Mouse (Mus musculus): Measurements from ENCODE around the gene Klc2. TPM values are rescaled to one million over a fixed set of nuclear protein-coding genes. Genes with fewer than 3 reads are reported as not detected.

Gene Klc2
- polyA plus RNA-seq, 1 experiment from 2014 or later = 1.9 TPM

DNA sequence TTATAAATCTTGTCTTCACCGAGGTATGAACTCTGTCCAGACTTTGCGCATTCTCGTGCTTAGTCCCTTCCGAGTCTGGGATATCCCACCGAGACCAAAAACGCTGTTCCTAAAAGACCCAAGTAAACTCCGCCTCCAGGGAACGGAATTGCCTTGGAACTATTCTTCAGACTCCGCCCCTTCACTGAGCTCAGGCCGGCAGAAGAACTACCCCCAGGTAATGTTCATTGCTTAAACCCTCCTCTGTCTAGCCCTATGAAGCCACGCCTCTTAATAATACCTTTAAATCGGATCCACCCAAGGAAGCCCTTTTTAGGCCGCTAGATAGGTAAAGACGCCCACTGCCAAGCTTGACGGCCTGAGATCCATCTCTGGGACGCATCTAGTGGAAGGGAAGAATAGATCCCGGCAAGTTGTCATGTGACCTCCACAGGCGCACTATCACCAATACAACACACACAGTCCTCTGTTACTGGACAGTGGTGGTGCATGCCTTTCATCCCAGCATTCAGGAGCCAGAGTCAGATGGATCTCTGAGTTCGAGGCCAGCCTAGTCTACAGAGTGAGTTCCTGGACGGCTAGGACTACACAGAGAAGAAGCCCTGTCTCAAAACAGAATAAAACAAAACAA is 45.9 kb downstream of the Klc2 start:
- Histone ChIP-seq H3K9me3 (replicated peaks; ENCODE audit: control insufficient read depth, low read length) (no peaks in the 10 kb centered on the region), H3K9ac (ENCODE audit: low read depth, low read length) (peak overlapping the region; percentile 1; the same call in 1 of the 2 replicates), H3K4me3 (ENCODE audit: low read depth, low read length) (peak overlapping the region; percentile 59), H3K27me3 (ENCODE audit: control insufficient read depth, insufficient read depth, low read depth, low read length) (peaks cover 39% of the 10 kb centered on the region), H3K36me3 (ENCODE audit: control insufficient read depth, insufficient read depth) (no peaks in the 10 kb centered on the region), H3K4me2 (ENCODE audit: low read depth, low read length) (peak overlapping the region; percentile 86), H3K4me1 (ENCODE audit: control insufficient read depth, low read depth, low read length) (peaks cover 35% of the 10 kb centered on the region), H3K27ac (ENCODE audit: low read length) (0 out of 2 replicates have a peak overlapping the region, but pooled peaks have one; percentile 27)
- ATAC-seq (ENCODE audit: low read depth) = no peak; the same call in 1 of the 2 replicates
- 3% methylated on average over 20 of the region's 20 CpGs for WGBS (ENCODE audit: insufficient replicate concordance)

DNA sequence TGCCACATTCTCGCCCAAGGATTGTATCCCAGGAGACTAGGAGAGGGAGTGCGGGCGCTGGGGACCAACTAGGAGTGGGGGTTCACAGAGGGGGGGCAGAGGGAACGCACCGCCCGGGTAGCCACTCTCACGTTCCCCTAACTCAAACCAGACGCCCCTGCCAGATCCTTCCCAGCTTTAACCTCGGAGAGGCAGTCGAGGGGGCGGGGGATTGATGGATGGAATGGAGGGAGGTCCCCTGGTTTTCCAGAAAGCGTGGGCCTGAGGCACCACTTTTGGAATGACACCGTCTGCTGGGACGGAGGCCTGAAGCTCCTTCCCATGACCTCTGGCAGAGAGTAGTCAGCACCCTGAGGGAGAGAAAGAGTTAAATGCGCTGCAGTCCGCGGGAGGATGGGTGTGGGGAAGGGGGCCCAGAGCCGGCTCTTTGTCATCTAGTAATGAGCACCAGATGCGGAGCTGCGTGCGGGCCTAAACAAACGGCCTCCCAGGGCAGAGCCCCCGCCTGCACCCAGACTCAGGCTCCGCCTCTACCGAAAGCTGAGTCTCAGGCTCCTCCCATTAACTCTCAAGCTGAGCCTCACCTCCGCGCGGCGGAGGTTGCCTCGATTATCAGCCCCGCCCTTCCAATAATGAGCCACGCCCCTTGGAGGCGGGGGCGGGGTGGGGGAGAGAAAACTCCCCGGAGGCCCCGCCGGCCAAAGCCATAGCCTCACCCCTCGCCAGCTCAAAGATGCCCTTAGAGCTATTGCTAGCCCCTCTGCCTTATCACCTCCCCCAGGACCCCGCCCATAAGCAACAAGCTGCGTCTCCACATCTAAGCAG is 46.6 kb downstream of the Klc2 start:
- H3K36me3 ChIP-seq (ENCODE audit: control insufficient read depth, insufficient read depth) = no peaks in the 10 kb centered on the region
- H3K27ac ChIP-seq (ENCODE audit: low read length) = 0 out of 2 replicates have a peak overlapping the region, but pooled peaks have one; percentile 27
- ATAC-seq (ENCODE audit: low read depth) = peak; percentile 73
- peak overlapping the region; percentile 86 for H3K4me2 ChIP-seq (ENCODE audit: low read depth, low read length)
- H3K27me3 ChIP-seq (ENCODE audit: control insufficient read depth, insufficient read depth, low read depth, low read length) = peaks cover 45% of the 10 kb centered on the region
- H3K9ac ChIP-seq (ENCODE audit: low read depth, low read length) = peak overlapping the region; percentile 44; the same call in 1 of the 2 replicates
- WGBS (ENCODE audit: insufficient replicate concordance) = 3% methylated on average over 40 of the region's 40 CpGs
- H3K9me3 ChIP-seq (replicated peaks; ENCODE audit: control insufficient read depth, low read length) = no peaks in the 10 kb centered on the region
- H3K4me3 ChIP-seq (ENCODE audit: low read depth, low read length) = peak overlapping the region; percentile 59
- H3K4me1 ChIP-seq (ENCODE audit: control insufficient read depth, low read depth, low read length) = peaks cover 42% of the 10 kb centered on the region

DNA sequence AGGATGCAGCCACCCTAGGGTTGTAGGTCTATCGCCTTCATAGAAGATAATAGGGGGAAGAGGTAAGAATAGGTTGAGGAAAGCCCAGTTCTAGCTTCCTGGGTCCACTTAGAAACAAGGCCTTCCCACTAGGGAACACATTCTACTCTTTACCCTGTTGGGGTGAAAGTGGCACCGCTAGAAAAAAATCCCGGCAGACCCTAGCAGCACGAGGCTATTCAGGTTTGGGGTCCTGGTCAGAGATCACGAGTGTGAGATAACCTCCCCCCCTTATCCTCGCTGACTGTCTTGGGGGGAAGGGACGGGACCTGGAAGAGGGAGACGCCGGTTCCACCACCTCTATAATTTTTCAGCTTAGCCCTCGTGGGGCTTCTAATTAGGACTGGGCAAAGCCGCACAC is 47.3 kb downstream of the Klc2 start:
- Histone ChIP-seq H3K27me3 (ENCODE audit: control insufficient read depth, insufficient read depth, low read depth, low read length) (peaks cover 45% of the 10 kb centered on the region), H3K4me3 (ENCODE audit: low read depth, low read length) (no peak overlapping the region), H3K4me1 (ENCODE audit: control insufficient read depth, low read depth, low read length) (peaks cover 43% of the 10 kb centered on the region), H3K27ac (ENCODE audit: low read length) (no peak overlapping the region), H3K9me3 (replicated peaks; ENCODE audit: control insufficient read depth, low read length) (no peaks in the 10 kb centered on the region), H3K9ac (ENCODE audit: low read depth, low read length) (no peak overlapping the region), H3K4me2 (ENCODE audit: low read depth, low read length) (peak overlapping the region; percentile 86), H3K36me3 (ENCODE audit: control insufficient read depth, insufficient read depth) (no peaks in the 10 kb centered on the region)
- 24% methylated on average over 11 of the region's 11 CpGs for WGBS (ENCODE audit: insufficient replicate concordance)
- no peak for ATAC-seq (ENCODE audit: low read depth)

DNA sequence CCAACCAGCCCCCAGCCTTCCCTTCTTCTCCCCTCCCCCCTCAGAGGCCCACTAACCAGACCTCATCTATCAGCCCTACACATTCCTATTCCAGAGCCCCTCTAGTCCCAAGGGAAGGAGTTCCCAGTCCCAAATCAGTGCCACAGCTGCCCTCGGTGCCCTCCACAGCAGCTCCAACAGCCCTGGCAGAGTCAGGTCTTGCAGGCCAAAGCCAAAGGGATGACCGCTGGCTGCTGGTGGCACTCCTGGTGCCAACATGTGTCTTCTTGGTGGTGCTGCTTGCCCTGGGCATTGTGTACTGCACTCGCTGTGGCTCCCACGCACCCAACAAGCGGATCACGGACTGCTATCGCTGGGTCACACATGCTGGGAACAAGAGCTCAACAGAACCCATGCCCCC is 48.4 kb downstream of the Klc2 start:
- Histone ChIP-seq H3K27me3 (ENCODE audit: control insufficient read depth, insufficient read depth, low read depth, low read length) (peaks cover 45% of the 10 kb centered on the region), H3K4me3 (ENCODE audit: low read depth, low read length) (no peak overlapping the region), H3K9ac (ENCODE audit: low read depth, low read length) (no peak overlapping the region), H3K9me3 (replicated peaks; ENCODE audit: control insufficient read depth, low read length) (no peaks in the 10 kb centered on the region), H3K4me1 (ENCODE audit: control insufficient read depth, low read depth, low read length) (peaks cover 47% of the 10 kb centered on the region), H3K36me3 (ENCODE audit: control insufficient read depth, insufficient read depth) (no peaks in the 10 kb centered on the region), H3K4me2 (ENCODE audit: low read depth, low read length) (no peak overlapping the region), H3K27ac (ENCODE audit: low read length) (no peak overlapping the region)
- ATAC-seq (ENCODE audit: low read depth) = no peak
- WGBS (ENCODE audit: insufficient replicate concordance) = 69% methylated on average over 7 of the region's 7 CpGs

DNA sequence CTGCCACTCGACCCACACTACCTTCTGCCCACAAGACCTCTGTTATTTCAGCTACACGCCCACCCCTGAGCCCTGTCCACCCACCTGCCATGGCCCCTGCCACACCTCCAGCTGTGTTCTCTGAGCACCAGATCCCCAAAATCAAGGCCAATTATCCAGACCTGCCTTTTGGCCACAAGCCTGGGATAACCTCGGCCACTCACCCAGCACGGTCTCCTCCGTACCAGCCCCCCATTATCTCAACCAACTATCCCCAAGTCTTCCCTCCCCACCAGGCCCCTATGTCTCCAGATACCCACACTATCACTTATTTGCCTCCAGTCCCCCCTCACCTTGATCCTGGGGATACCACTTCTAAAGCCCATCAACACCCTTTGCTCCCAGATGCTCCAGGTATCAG is 48.9 kb downstream of the Klc2 start:
- H3K36me3 ChIP-seq (ENCODE audit: control insufficient read depth, insufficient read depth) = no peaks in the 10 kb centered on the region
- no peaks in the 10 kb centered on the region for H3K9me3 ChIP-seq (replicated peaks; ENCODE audit: control insufficient read depth, low read length)
- H3K27me3 ChIP-seq (ENCODE audit: control insufficient read depth, insufficient read depth, low read depth, low read length) = peaks cover 45% of the 10 kb centered on the region
- peaks cover 48% of the 10 kb centered on the region for H3K4me1 ChIP-seq (ENCODE audit: control insufficient read depth, low read depth, low read length)
- 71% methylated on average over 5 of the region's 5 CpGs for WGBS (ENCODE audit: insufficient replicate concordance)
- H3K27ac ChIP-seq (ENCODE audit: low read length) = no peak overlapping the region
- no peak overlapping the region for H3K9ac ChIP-seq (ENCODE audit: low read depth, low read length)
- no peak overlapping the region for H3K4me2 ChIP-seq (ENCODE audit: low read depth, low read length)
- no peak overlapping the region for H3K4me3 ChIP-seq (ENCODE audit: low read depth, low read length)
- ATAC-seq (ENCODE audit: low read depth) = no peak

DNA sequence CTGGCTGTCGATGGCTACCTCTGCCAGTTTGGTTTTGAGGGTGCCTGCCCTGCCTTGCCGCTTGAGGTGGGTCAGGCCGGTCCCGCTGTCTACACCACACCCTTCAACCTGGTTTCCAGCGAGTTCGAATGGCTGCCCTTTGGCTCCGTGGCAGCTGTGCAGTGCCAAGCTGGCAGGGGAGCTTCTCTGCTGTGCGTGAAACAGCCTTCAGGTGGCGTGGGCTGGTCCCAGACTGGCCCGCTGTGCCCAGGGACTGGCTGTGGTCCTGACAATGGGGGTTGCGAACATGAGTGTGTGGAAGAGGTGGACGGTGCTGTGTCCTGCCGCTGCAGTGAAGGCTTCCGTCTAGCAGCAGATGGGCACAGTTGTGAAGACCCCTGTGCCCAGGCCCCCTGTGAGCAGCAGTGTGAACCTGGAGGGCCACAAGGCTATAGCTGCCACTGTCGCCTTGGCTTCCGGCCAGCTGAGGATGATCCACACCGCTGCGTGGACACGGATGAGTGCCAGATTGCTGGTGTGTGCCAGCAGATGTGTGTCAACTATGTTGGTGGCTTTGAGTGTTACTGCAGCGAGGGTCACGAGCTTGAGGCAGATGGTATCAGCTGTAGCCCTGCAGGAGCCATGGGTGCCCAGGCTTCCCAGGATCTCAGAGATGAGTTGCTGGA is 49.7 kb downstream of the Klc2 start:
- no peak overlapping the region for H3K27ac ChIP-seq (ENCODE audit: low read length)
- H3K27me3 ChIP-seq (ENCODE audit: control insufficient read depth, insufficient read depth, low read depth, low read length) = peaks cover 42% of the 10 kb centered on the region

DNA sequence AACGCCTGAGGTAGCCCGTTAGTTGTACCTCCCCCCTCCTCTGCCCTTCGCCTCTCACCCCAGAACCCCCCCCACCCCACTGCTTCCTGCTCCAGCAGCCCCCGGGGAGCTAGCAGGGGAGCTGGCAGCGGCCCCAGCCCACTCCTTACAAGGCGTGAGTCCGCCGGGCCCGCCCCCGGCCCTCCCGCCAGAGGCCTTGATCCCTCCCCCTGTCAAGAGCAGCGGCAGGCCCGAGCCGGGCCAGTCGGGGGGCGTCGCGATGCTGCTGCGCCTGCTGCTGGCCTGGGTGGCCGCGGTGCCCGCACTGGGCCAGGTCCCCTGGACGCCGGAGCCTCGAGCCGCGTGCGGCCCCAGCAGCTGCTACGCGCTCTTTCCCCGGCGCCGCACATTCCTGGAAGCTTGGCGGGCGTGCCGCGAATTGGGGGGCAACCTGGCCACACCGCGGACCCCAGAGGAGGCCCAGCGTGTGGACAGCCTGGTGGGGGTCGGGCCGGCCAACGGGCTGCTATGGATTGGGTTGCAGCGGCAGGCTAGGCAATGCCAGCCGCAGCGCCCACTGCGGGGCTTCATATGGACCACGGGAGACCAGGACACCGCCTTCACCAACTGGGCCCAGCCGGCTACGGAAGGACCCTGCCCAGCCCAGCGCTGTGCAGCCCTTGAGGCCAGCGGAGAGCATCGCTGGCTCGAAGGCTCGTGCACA is 50.3 kb downstream of the Klc2 start, which contains the start of gene Cd248:
Cd248 (plus strand) TSS at position 212 of the 703 bp plus-strand sequence.
- Histone ChIP-seq H3K9me3 (replicated peaks; ENCODE audit: control insufficient read depth, low read length) (no peaks in the 10 kb centered on the region), H3K4me1 (ENCODE audit: control insufficient read depth, low read depth, low read length) (peaks cover 47% of the 10 kb centered on the region), H3K4me2 (ENCODE audit: low read depth, low read length) (peak within 1 kb of the TSS; percentile 74), H3K27me3 (ENCODE audit: control insufficient read depth, insufficient read depth, low read depth, low read length) (peaks cover 41% of the 10 kb centered on the region), H3K27ac (ENCODE audit: low read length) (peak within 1 kb of the TSS; percentile 75), H3K36me3 (ENCODE audit: control insufficient read depth, insufficient read depth) (no peaks in the 10 kb centered on the region), H3K4me3 (ENCODE audit: low read depth, low read length) (peak within 1 kb of the TSS; percentile 52), H3K9ac (ENCODE audit: low read depth, low read length) (peak within 1 kb of the TSS; percentile 57)
- WGBS (ENCODE audit: insufficient replicate concordance) = 2% methylated on average over 53 of the region's 56 CpGs
- peak; percentile 14; the same call in 1 of the 2 replicates for ATAC-seq (ENCODE audit: low read depth)

More for the DNA sequence above, 49.7 kb downstream of the Klc2 start:
- H3K9me3 ChIP-seq (replicated peaks; ENCODE audit: control insufficient read depth, low read length) = no peaks in the 10 kb centered on the region
- WGBS (ENCODE audit: insufficient replicate concordance) = 41% methylated on average over 21 of the region's 21 CpGs
- peaks cover 48% of the 10 kb centered on the region for H3K4me1 ChIP-seq (ENCODE audit: control insufficient read depth, low read depth, low read length)
- H3K4me2 ChIP-seq (ENCODE audit: low read depth, low read length) = peak overlapping the region; percentile 74
- no peaks in the 10 kb centered on the region for H3K36me3 ChIP-seq (ENCODE audit: control insufficient read depth, insufficient read depth)
- ATAC-seq (ENCODE audit: low read depth) = no peak
- H3K4me3 ChIP-seq (ENCODE audit: low read depth, low read length) = peak overlapping the region; percentile 52
- H3K9ac ChIP-seq (ENCODE audit: low read depth, low read length) = peak overlapping the region; percentile 57

DNA sequence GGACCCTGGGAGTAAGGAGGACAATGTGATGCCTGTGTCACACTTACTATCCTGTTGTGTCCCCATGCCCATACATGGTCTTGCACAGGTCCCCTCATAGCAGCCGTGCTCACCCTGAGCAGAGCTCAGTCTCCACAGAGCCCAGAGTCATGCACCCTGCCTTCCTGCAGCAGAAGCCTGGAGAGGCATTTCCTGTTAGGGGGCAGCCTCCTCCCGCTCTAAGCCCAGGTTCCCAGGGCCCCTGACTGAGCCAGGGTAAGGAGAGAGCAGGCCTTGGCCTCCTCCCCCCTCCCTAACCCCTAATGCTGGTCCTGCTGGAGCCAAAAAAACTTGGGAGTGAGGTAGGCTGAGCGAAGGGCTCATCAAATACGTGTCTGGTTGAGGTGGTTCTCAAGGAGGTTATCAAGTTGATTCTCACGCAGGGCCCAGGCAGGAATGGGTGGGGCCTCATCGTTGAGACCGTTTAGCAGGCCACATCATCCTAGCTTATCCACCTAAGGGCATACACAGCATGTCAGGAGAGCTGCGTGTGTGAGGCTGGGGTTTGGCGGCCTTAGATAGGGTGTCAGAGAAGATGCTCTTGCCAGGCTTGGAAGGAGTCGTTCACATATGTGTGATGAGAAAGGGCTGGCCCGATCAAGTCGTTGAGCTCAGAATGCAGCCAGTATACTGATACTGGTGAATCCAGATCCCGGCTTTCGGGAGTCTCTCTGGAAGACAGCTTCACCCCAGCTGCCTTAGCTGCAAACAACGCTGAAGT is 51.1 kb downstream of the Klc2 start:
- peaks cover 39% of the 10 kb centered on the region for H3K4me1 ChIP-seq (ENCODE audit: control insufficient read depth, low read depth, low read length)
- H3K4me3 ChIP-seq (ENCODE audit: low read depth, low read length) = peak overlapping the region; percentile 52
- H3K27me3 ChIP-seq (ENCODE audit: control insufficient read depth, insufficient read depth, low read depth, low read length) = peaks cover 41% of the 10 kb centered on the region
- H3K27ac ChIP-seq (ENCODE audit: low read length) = peak overlapping the region; percentile 75
- peak; percentile 78 for ATAC-seq (ENCODE audit: low read depth)
- no peaks in the 10 kb centered on the region for H3K9me3 ChIP-seq (replicated peaks; ENCODE audit: control insufficient read depth, low read length)
- 5% methylated on average over 15 of the region's 15 CpGs for WGBS (ENCODE audit: insufficient replicate concordance)
- H3K4me2 ChIP-seq (ENCODE audit: low read depth, low read length) = peak overlapping the region; percentile 74
- H3K36me3 ChIP-seq (ENCODE audit: control insufficient read depth, insufficient read depth) = no peaks in the 10 kb centered on the region
- H3K9ac ChIP-seq (ENCODE audit: low read depth, low read length) = no peak overlapping the region; the same call in 1 of the 2 replicates
